Mouse (Mus musculus) hindbrain, embryonic 13.5 days (tissue): Measurements from ENCODE around the gene Gpr137. TPM values are rescaled to one million over a fixed set of nuclear protein-coding genes. Genes with fewer than 3 reads are reported as not detected.
A peak's percentile ranks its signal among the peaks of the same experiment; 100 is the strongest.

Source experiments
- ATAC-seq: fragments of 200-750 bp; cut with Nextera tagmentation; 2 replicates; pipeline ENCODE4 v1.8.0; 2017; ENCODE audit warnings: moderate TSS enrichment; ENCODE audit not compliant: low FRiP score
- H3K27ac ChIP-seq: fragments of 300-500 bp; sonication (generic); 2 replicates; pipeline ENCODE4 v1.5.1; 2015; ENCODE audit warnings: inconsistent platforms, mild to moderate bottlenecking, moderate library complexity
- H3K27me3 ChIP-seq: fragments of 300-500 bp; sonication (generic); 2 replicates; pipeline ENCODE4 v1.6.1; 2015; ENCODE audit warnings: mild to moderate bottlenecking, inconsistent platforms
- H3K36me3 ChIP-seq: fragments of 300-500 bp; sonication (generic); 2 replicates; pipeline ENCODE4 v1.6.1; 2015; ENCODE audit warnings: mild to moderate bottlenecking, inconsistent platforms
- H3K4me1 ChIP-seq: fragments of 300-500 bp; sonication (generic); replicated peaks from 2 replicates; pipeline ENCODE4 v1.6.1; 2015; ENCODE audit warnings: inconsistent platforms
- H3K4me2 ChIP-seq: fragments of 300-500 bp; sonication (generic); 2 replicates; pipeline ENCODE4 v1.6.1; 2015; ENCODE audit warnings: inconsistent platforms, mild to moderate bottlenecking, moderate library complexity
- H3K4me3 ChIP-seq: fragments of 300-500 bp; sonication (generic); 2 replicates; pipeline ENCODE4 v1.5.1; 2015; ENCODE audit warnings: mild to moderate bottlenecking, inconsistent platforms
- H3K9ac ChIP-seq: fragments of 300-500 bp; sonication (generic); 2 replicates; pipeline ENCODE4 v1.6.1; 2015; ENCODE audit warnings: mild to moderate bottlenecking, inconsistent platforms
- H3K9me3 ChIP-seq: fragments of 300-500 bp; sonication (generic); 2 replicates; pipeline ENCODE4 v1.6.1; 2016; ENCODE audit warnings: inconsistent platforms
- WGBS: fragments of 180-500 bp; shearing (Covaris S2); methylation state at CpG from one replicate; pipeline ENCODE4 v1.1.7; 2015; 5-methylcytosine and 5-hydroxymethylcytosine counted together
- polyA plus RNA-seq: library from polyadenylated mRNA; unstranded; fragments of >200 nt; fragmentation: Nextera tagmentation; extraction: Ambion mirVana; gene quantifications from 2 replicates; pipeline ENCODE4 v1.2.1, GENCODE M21; 2015

Gene Gpr137
- polyA plus RNA-seq, 1 experiment from 2014 or later, result 54.7 TPM

DNA sequence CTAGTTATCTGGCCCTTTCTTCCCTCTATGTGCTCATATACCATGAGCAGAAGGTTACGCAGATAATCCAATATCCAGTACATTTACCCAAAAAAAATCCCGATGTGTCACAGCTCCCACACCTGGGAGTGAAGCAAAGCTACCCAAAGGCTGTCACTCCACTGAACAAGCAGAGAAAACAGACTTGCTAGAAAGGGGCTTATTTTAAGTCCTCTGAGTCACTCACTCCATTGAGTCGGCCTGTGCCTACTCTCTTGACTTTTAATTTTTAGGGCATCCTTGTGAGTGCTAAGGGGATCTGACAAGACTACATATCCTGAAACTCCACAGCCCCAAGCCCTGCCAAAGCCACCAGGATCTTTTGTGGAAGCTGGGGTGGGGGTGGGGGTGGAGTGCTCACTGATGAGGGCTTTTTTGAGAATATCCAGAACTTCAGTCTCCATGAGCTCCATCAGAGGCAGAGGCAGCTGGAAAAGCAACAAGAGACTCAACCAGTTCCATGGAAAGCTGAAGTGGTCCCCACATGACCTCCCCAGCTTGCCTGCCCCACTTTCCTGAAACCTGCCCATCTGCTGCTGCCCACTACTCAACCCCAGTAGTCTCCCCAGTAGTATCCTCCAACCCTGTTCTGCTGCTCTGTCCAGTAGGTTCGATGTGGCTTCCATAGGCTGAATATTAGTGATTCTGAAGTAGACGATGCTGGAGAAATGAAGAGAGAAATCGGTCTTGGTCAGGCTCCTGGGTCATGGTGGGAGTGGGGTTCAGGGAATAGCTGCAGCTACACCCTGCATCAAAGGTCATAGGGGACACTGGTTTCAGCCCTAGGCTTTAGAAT is 19.2 kb downstream of the Gpr137 start:
- peaks cover 4% of the 10 kb centered on the region; the same call in 1 of the 2 replicates for H3K36me3 ChIP-seq
- H3K4me1 ChIP-seq, result peaks cover 61% of the 10 kb centered on the region
- no peak overlapping the region for H3K27ac ChIP-seq
- H3K9ac ChIP-seq, result 0 out of 2 replicates have a peak overlapping the region, but pooled peaks have one; percentile 65
- H3K27me3 ChIP-seq, result peaks cover 57% of the 10 kb centered on the region
- peak overlapping the region; percentile 96; the same call in 1 of the 2 replicates for H3K4me2 ChIP-seq
- H3K4me3 ChIP-seq, result no peak overlapping the region
- no peak for ATAC-seq
- no peaks in the 10 kb centered on the region for H3K9me3 ChIP-seq
- WGBS, result 63% methylated on average over 6 of the region's 6 CpGs

DNA sequence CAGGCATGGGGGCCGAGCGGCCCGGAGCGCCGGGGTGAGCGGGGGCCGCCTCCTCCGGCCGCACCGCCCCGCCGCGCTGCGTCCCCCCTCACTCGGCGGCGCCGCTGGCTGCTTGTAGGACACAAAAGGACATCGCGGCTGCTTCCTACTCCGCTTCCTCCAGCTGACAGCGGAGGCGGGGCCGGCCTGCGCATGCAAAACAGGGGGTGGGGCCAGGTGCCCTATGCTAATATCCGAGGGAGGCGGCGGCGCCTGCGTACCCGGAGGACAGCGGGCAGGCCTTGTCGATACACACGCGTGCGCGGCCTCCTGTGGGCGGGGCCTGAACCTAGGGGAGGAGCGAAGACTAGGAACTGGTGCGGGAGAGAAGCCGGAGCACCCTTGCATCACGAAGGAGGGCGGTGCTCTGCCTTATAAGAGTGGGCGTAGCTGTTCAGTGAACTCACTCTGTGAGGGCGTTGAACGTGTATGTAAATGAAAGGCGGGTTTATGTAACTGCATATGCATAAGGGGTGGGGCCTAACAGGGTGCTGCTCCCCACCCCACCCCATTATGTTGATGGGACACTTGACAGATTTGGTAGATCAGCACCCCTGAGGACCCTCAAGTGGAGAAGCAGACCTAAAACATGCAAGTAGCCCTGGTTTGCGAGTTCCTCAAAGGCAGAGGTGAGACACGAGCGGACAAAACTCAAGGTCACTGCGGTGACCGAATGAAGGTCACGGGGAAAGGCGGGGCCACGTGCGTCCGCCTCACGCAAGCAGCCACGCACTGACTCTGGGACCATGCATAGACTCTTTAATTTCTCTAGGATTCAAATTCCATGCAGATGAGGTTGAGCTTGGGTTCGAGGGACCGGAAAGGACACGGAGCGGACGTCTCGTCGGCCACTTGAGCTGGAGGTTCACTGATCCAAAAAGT is 20.4 kb downstream of the Gpr137 start, which contains the start of gene Esrra:
Gene Esrra (minus strand): TSS at position 167 of the 921 bp plus-strand sequence.
- H3K4me2 ChIP-seq, result peak within 1 kb of the TSS; percentile 96
- WGBS, result 2% methylated on average over 56 of the region's 66 CpGs
- peak within 1 kb of the TSS; percentile 94 for H3K27ac ChIP-seq
- peaks cover 53% of the 10 kb centered on the region for H3K4me1 ChIP-seq
- peak within 1 kb of the TSS; percentile 80 for H3K4me3 ChIP-seq
- peaks cover 45% of the 10 kb centered on the region for H3K27me3 ChIP-seq
- peak within 1 kb of the TSS; percentile 92 for H3K9ac ChIP-seq
- ATAC-seq, result peak; percentile 94
- H3K36me3 ChIP-seq, result peaks cover 5% of the 10 kb centered on the region; the same call in 1 of the 2 replicates
- H3K9me3 ChIP-seq, result no peaks in the 10 kb centered on the region

DNA sequence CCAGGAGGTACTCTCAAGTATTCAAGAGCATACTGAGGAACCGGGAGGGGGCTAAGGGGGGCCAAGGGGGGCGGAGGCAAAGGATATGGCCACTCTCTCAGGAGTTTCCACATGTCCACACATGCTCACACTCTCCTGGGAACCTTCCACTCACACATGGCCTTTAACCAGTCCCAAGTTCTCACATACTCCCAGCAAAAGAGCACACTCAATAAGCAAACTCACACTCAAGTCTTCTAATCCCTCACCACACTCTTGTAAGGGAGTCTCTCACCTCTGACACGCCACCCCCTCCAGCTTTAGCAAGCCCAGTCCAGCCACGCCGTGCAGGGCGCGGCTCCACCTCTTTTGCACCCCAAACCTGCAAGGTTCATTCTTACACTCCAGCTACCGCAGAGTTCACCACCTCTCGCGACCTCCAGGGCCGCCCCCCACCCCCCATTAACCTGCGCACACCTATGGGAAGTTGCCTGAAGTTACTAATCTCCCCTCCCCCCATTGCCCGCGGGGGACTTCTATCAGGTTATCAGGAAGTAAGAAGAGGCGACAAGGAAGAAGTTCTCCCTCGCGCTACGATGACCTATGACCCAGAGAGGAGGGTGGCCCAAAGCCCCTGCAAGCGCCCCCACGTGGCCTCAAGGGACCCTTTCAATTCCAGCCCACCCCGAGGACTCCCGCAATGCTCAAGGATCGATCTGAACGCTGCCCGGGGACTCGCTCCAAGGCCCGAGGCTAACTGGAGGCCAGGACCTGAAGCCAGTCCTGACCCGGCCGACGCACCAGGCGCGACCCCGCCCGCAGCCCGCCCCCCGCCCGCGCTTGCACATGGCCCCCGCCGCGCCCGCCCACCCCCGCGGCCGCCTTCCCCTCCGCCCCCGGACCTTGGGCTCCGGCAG is 21.3 kb downstream of the Gpr137 start:
- Histone ChIP-seq H3K9me3 (no peaks in the 10 kb centered on the region), H3K4me3 (peak overlapping the region; percentile 80), H3K9ac (peak overlapping the region; percentile 92), H3K4me1 (peaks cover 50% of the 10 kb centered on the region), H3K36me3 (peaks cover 12% of the 10 kb centered on the region; the same call in 1 of the 2 replicates), H3K4me2 (peak overlapping the region; percentile 96), H3K27ac (peak overlapping the region; percentile 94), H3K27me3 (peaks cover 36% of the 10 kb centered on the region)
- WGBS, result 3% methylated on average over 29 of the region's 48 CpGs
- no peak; the same call in 1 of the 2 replicates for ATAC-seq

DNA sequence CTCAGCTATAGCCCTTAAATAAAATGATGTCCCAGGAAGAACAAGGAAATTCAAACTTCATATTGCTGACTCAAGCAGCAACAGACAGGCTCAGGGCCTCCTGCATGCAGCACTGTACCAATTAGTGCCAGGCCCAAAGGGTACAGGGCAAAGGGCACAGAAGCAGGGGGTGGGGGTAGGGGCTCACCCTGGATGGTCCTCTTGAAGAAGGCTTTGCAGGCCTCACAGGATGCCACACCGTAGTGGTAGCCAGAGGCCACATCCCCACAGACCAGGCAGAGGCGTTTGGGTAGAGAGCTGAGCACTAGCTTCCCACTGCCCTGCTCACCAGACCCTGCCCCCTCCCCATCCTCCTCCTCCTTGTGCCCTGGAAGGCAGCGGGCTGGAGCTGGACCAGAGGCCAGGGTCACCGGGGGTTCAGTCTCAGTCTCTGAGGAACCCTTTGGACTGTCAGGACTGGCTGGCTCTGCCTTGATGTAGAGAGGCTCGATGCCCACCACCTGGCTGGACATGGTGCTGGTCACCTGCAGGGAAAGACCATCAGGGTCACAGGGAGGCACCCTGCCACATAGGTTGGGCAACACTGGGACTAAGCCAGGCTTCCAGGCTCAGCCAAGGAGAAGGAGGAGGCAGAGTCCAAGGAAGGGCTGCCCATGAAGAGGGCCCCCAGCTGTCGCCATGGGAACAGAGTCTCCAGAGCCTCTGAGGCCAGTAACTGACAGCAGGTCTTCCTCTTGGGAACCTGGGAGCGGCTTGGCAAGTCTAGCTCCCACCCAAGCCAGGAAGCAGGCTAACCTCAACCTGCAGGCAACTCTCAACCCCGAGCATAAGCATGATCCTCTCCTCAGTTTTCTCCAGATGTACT is 22.2 kb downstream of the Gpr137 start:
- Histone ChIP-seq H3K27me3 (peaks cover 27% of the 10 kb centered on the region), H3K9me3 (no peaks in the 10 kb centered on the region), H3K4me3 (peak overlapping the region; percentile 80), H3K36me3 (peaks cover 12% of the 10 kb centered on the region; the same call in 1 of the 2 replicates), H3K9ac (peak overlapping the region; percentile 92), H3K4me1 (peaks cover 43% of the 10 kb centered on the region), H3K4me2 (peak overlapping the region; percentile 96), H3K27ac (peak overlapping the region; percentile 94; the same call in 1 of the 2 replicates)
- 42% methylated on average over 8 of the region's 8 CpGs for WGBS
- ATAC-seq, result no peak

DNA sequence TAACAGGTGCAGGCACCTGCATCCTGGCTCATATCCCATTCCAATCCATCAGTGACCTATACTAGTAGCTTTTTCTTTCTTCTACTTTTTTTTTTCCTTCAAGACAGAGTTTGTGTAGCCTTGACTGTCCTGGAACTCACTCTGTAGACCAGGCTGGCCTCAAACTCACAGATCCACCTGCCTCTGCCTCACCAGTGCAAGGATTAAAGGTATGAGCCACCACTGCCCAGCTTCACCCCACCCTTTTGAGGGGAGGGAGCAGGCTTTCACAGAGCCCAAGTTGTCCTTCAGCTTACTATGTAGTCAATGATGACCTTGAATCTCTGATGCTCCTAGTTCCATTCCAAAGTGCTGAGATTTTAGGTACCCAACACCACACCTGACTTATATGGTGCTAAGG is 22.8 kb downstream of the Gpr137 start:
- H3K4me2 ChIP-seq, result peak overlapping the region; percentile 96; the same call in 1 of the 2 replicates
- no peak for ATAC-seq
- H3K27me3 ChIP-seq, result peaks cover 20% of the 10 kb centered on the region
- no peak overlapping the region for H3K4me3 ChIP-seq
- peak overlapping the region; percentile 92; the same call in 1 of the 2 replicates for H3K9ac ChIP-seq
- H3K9me3 ChIP-seq, result no peaks in the 10 kb centered on the region
- no peak overlapping the region for H3K27ac ChIP-seq
- H3K36me3 ChIP-seq, result peaks cover 14% of the 10 kb centered on the region; the same call in 1 of the 2 replicates
- peaks cover 37% of the 10 kb centered on the region for H3K4me1 ChIP-seq

DNA sequence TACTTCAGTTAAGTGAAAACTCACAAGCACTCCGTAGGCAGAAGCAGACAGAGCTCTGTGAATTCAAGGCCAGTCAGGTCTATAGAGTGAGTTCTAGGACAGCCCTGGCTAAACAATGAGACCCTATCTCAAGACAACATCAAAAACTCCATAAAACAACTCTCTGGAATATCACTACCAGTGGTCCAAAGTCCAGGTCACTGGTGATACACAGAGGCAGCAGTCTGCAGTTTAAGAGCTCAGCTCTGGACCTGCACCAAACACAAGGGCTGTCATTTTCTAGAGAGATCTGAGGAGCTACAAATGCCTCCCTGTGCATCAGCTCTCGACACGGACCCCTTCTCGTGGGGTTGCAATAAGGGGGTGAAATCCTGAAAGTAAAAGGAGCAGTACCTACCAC is 24.0 kb downstream of the Gpr137 start:
- Histone ChIP-seq H3K4me2 (no peak overlapping the region), H3K9ac (no peak overlapping the region), H3K4me1 (peaks cover 37% of the 10 kb centered on the region), H3K27me3 (peaks cover 9% of the 10 kb centered on the region), H3K36me3 (peaks cover 25% of the 10 kb centered on the region), H3K9me3 (no peaks in the 10 kb centered on the region), H3K27ac (no peak overlapping the region), H3K4me3 (no peak overlapping the region)
- WGBS, result 90% methylated on average over 4 of the region's 4 CpGs
- ATAC-seq, result no peak

DNA sequence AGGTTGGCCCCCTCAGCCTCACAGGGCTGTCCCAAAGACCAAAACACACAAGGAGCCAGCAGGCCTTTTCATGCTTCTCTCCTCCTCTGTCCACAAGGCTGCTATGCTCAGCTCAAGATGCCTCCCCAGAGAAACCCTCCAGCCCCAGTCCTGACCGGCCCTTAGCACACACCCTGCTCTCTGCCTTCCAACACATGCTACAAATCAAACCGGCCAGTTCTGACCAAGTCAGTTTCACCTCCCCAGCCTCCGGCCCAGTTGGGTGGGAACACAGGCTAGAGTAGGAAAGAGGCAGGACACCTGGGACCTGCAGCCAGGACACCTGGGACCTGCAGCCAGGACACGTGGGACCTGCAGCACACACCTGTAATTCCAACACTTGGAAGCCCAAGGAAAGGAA is 25.8 kb downstream of the Gpr137 start:
- H3K4me1 ChIP-seq, result peaks cover 34% of the 10 kb centered on the region
- peaks cover 43% of the 10 kb centered on the region for H3K36me3 ChIP-seq
- 88% methylated on average over 4 of the region's 4 CpGs for WGBS
- no peaks in the 10 kb centered on the region for H3K9me3 ChIP-seq
- no peak overlapping the region for H3K27ac ChIP-seq
- no peak overlapping the region for H3K4me3 ChIP-seq
- H3K27me3 ChIP-seq, result no peaks in the 10 kb centered on the region
- ATAC-seq, result no peak
- no peak overlapping the region for H3K9ac ChIP-seq
- no peak overlapping the region for H3K4me2 ChIP-seq

DNA sequence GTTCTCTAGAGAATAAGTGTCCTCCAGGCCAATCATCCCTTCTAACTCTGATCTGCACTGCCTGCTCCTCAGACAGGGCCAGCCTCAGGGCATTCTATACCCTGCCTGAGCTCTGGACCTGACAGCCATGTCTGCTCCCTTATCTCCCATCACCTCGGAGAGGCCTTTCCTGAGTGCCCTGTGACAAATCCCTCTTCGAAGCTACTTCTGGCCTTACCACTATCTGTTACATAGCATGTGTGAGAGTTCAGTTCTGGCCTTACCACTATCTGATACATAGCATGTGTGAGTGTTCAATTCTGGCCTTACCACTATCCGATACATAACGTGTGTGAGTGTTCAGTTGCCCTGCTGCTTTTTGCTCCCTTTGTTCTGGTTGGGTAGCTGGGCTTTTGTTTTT is 27.0 kb downstream of the Gpr137 start:
- H3K4me3 ChIP-seq, result no peak overlapping the region
- peaks cover 49% of the 10 kb centered on the region for H3K36me3 ChIP-seq
- 94% methylated on average over 4 of the region's 4 CpGs for WGBS
- H3K9me3 ChIP-seq, result no peaks in the 10 kb centered on the region
- no peak for ATAC-seq
- H3K4me1 ChIP-seq, result peaks cover 37% of the 10 kb centered on the region
- no peak overlapping the region for H3K27ac ChIP-seq
- no peaks in the 10 kb centered on the region for H3K27me3 ChIP-seq
- H3K4me2 ChIP-seq, result no peak overlapping the region
- H3K9ac ChIP-seq, result no peak overlapping the region

DNA sequence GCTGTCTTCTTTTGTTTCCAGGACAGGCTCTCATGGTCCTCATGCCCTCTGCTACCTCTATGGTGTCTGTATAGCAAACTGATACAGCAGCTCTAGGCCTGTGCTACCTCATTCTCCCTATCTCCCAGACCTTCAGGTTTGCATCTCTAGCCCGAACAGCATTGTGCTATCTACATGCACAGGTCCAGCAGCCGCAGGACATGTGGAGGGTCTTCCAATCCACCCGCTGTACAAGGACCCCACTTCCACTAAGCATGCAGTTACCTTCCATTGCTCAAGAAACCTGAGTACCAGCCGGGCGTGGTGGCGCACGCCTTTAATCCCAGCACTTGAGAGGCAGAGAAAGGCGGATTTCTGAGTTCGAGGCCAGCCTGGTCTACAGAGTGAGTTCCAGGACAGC is 27.7 kb downstream of the Gpr137 start:
- no peak for ATAC-seq
- Histone ChIP-seq H3K4me3 (no peak overlapping the region), H3K4me1 (peaks cover 29% of the 10 kb centered on the region), H3K27ac (no peak overlapping the region), H3K36me3 (peaks cover 49% of the 10 kb centered on the region), H3K9ac (no peak overlapping the region), H3K9me3 (no peaks in the 10 kb centered on the region), H3K4me2 (no peak overlapping the region), H3K27me3 (no peaks in the 10 kb centered on the region)
- 95% methylated on average over 9 of the region's 9 CpGs for WGBS

DNA sequence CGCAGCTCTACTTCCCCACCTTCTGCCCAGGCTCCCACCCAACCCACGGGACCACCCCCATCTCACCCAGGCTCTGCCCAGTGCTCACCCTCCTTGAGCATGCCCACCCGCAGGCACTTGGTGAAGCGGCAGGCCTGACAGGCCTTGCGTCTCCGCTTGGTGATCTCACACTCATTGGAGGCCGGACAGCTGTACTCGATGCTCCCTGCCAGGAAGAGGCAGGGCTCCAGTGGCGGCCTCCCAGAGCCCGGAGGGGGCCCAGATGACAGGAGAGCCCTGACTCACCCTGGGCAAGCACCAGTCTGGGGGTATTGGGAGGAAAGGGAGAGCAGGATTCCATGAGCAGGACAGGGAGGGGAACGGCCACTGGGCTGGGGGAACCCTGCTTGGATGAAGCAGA is 28.3 kb downstream of the Gpr137 start:
- H3K27ac ChIP-seq, result no peak overlapping the region
- peaks cover 49% of the 10 kb centered on the region for H3K36me3 ChIP-seq
- H3K4me2 ChIP-seq, result no peak overlapping the region
- no peaks in the 10 kb centered on the region for H3K9me3 ChIP-seq
- H3K4me1 ChIP-seq, result peaks cover 26% of the 10 kb centered on the region
- ATAC-seq, result no peak
- no peak overlapping the region for H3K4me3 ChIP-seq
- WGBS, result 88% methylated on average over 11 of the region's 11 CpGs
- no peaks in the 10 kb centered on the region for H3K27me3 ChIP-seq
- H3K9ac ChIP-seq, result no peak overlapping the region

DNA sequence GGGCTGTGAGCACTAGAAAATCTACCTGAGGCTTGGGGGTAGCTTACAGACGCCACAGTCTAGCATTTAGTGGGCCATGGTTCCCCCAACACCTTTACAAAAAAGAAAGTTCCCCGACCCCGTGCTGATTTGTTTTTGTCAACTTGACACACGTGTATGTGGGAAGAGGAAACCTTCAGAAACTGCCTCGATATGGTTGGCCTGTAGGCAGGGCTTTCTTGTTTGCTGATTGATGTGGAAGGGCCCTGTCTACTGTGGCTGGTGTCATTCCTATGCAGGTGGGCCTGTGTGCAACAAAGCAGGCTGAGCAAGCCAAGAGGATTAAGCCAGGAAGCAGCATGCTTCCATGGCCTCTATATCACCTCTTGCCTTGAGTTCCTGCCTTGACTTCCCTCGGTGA is 29.2 kb downstream of the Gpr137 start:
- ATAC-seq, result no peak
- Histone ChIP-seq H3K4me3 (no peak overlapping the region), H3K4me1 (peaks cover 32% of the 10 kb centered on the region), H3K27me3 (no peaks in the 10 kb centered on the region), H3K9me3 (no peaks in the 10 kb centered on the region), H3K4me2 (no peak overlapping the region), H3K27ac (no peak overlapping the region), H3K9ac (no peak overlapping the region), H3K36me3 (peaks cover 44% of the 10 kb centered on the region)
- WGBS, result 93% methylated on average over 6 of the region's 6 CpGs
